Mouse (Mus musculus) liver, embryonic 16.5 days (tissue): ENCODE data around the gene Cyfip1. TPM values are rescaled to one million over a fixed set of nuclear protein-coding genes. Genes with fewer than 3 reads are reported as not detected.
"Not testable (repeated sequence)": the region's sequence is repeated elsewhere in the genome, so short reads cannot be mapped to it uniquely, and the experiment has no call there.

Experiments used
- ATAC-seq: fragments of 200-750 bp; cut with Nextera tagmentation; 2 replicates; pipeline ENCODE4 v1.8.0; 2017; ENCODE audit warnings: low read depth, mild to moderate bottlenecking, moderate number of reproducible peaks, moderate library complexity
- H3K27ac ChIP-seq: fragments of 300-500 bp; sonication (generic); 2 replicates; pipeline ENCODE4 v1.5.1; 2014; ENCODE audit warnings: mild to moderate bottlenecking, low read length
- H3K27me3 ChIP-seq: fragments of 300-500 bp; sonication (generic); 2 replicates; pipeline ENCODE4 v1.6.1; 2014; ENCODE audit warnings: low read depth, low read length, mixed read lengths; ENCODE audit not compliant: control insufficient read depth, insufficient read depth
- H3K36me3 ChIP-seq: fragments of 300-500 bp; sonication (generic); 2 replicates; pipeline ENCODE4 v1.6.1; 2014; ENCODE audit warnings: mild to moderate bottlenecking; ENCODE audit not compliant: control insufficient read depth, insufficient read depth
- H3K4me1 ChIP-seq: fragments of 300-500 bp; sonication (generic); 2 replicates; pipeline ENCODE4 v1.6.1; 2014; ENCODE audit warnings: low read depth, low read length, mixed read lengths; ENCODE audit not compliant: control insufficient read depth
- H3K4me2 ChIP-seq: fragments of 300-500 bp; sonication (generic); 2 replicates; pipeline ENCODE4 v1.6.1; 2014; ENCODE audit warnings: low read depth, low read length, mixed read lengths
- H3K4me3 ChIP-seq: fragments of 300-500 bp; sonication (generic); 2 replicates; pipeline ENCODE4 v1.5.1; 2014; ENCODE audit warnings: low read depth, mild to moderate bottlenecking, low read length
- H3K9ac ChIP-seq: fragments of 300-500 bp; sonication (generic); 2 replicates; pipeline ENCODE4 v1.6.1; 2014; ENCODE audit warnings: low read depth, low read length
- H3K9me3 ChIP-seq: fragments of 300-500 bp; sonication (generic); replicated peaks from 2 replicates; pipeline ENCODE4 v1.6.1; 2016; ENCODE audit warnings: low read length; ENCODE audit not compliant: control insufficient read depth
- WGBS: fragments of 180-500 bp; shearing (Covaris S2); extraction: QIAGEN DNeasy Blood & Tissue Kit; methylation state at CpG from one replicate; pipeline ENCODE4 v1.1.7; 2014; ENCODE audit not compliant: insufficient replicate concordance; 5-methylcytosine and 5-hydroxymethylcytosine counted together
- polyA plus RNA-seq: library from polyadenylated mRNA; unstranded; fragments of >200 nt; fragmentation: Nextera tagmentation; extraction: Ambion mirVana; gene quantifications from 2 replicates; pipeline ENCODE4 v1.2.1, GENCODE M21; 2015

Cyfip1 gene
- polyA plus RNA-seq, 1 experiment from 2014 or later = 17.5 TPM

DNA sequence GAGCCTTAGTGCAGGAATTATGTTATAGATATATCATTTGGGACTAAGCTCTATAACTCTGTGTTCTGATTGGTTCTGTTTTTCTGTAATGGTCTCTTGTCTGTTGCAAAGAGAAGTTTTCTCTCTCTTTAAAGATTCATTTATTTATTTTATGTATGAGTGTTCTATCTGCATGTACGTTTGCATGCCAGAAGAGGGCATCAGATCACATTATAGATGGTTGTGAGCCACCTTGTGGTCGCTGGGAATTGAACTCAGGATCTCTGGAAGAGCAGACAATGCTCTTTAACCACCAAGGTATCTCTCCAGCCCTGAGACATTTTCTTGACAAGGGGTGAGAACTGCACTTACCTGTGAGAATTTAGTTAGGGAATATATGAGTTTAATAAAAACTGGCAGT lies 63.9 kb downstream of the Cyfip1 start:
- Histone ChIP-seq H3K4me2 (no peak overlapping the region), H3K4me3 (no peak overlapping the region), H3K27ac (no peak overlapping the region), H3K36me3 (peaks cover 6% of the 10 kb centered on the region), H3K4me1 (no peaks in the 10 kb centered on the region), H3K9ac (no peak overlapping the region), H3K27me3 (no peaks in the 10 kb centered on the region), H3K9me3 (no peaks in the 10 kb centered on the region)
- WGBS = 63% methylated on average over 2 of the region's 2 CpGs
- no peak for ATAC-seq

DNA sequence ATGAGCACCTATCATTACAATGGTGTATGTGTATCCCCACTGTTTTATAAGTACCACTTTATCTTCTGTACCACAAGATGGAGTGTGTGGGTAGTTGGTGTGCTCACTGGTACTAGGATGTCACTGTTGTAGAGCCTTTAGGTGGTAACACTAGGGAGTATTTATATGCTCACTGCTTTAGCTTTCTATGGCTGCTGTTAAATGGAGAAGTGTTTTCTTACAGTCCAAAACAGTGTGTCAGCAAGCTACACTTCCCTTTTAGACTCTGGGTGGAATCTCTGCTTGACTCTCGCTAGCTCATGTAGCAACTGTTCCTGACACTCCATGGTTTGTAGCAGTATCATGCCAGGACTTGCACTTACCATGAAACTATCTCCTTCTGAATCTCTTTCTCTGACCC lies 68.0 kb downstream of the Cyfip1 start:
- no peak for ATAC-seq
- Histone ChIP-seq H3K4me3 (no peak overlapping the region), H3K9me3 (no peaks in the 10 kb centered on the region), H3K27me3 (no peaks in the 10 kb centered on the region), H3K4me2 (no peak overlapping the region), H3K27ac (no peak overlapping the region), H3K36me3 (peaks cover 6% of the 10 kb centered on the region), H3K9ac (no peak overlapping the region), H3K4me1 (no peaks in the 10 kb centered on the region)
- WGBS = 67% methylated on average over 1 of the region's 1 CpGs

DNA sequence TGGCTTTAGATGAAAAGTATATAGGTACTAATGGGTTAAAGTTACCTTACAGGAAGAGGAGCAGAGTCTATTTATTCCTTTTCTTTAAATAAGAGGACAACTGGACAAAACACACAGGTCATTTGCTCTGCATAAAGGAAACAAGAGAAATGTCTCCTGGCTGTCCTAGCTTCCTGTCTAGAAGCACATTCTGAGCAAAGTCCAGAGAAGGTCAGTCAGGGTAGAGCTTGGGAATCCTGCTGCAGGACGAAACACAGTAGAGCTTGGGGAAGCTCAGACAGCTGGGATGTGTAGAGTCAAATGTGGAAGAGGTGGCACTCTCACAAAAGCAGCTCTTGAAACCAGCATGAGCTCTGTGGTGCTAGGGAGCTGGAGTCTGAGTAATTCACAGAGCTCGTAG lies 68.8 kb downstream of the Cyfip1 start:
- Histone ChIP-seq H3K4me2 (no peak overlapping the region), H3K27me3 (no peaks in the 10 kb centered on the region), H3K4me3 (no peak overlapping the region), H3K27ac (no peak overlapping the region), H3K4me1 (no peaks in the 10 kb centered on the region), H3K36me3 (peaks cover 6% of the 10 kb centered on the region), H3K9ac (no peak overlapping the region), H3K9me3 (no peaks in the 10 kb centered on the region)
- no peak for ATAC-seq
- WGBS = 52% methylated on average over 2 of the region's 2 CpGs

DNA sequence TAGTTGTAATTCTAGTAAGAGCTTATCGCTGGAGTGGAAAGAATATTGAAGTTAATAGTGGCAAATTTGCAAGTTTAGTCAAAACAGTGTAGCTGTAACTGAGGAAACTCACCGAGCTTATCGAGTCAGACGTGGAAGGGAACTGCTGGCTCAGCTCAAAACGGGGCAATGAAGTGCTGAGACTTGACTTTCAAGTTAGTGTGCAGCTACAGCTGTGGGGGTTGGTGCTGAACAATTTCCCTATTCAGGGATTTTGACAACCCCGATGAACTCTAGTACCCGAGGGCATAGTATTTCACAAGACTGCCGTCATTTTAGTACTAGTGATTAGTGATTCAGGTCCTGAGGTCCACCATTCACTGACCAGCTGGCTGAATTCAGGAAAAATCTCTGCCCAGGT lies 69.8 kb downstream of the Cyfip1 start:
- WGBS = 69% methylated on average over 8 of the region's 8 CpGs
- Histone ChIP-seq H3K4me2 (no peak overlapping the region), H3K36me3 (peaks cover 4% of the 10 kb centered on the region), H3K4me3 (no peak overlapping the region), H3K27me3 (no peaks in the 10 kb centered on the region), H3K27ac (no peak overlapping the region), H3K9ac (no peak overlapping the region), H3K9me3 (no peaks in the 10 kb centered on the region), H3K4me1 (no peaks in the 10 kb centered on the region)
- peak; percentile 54 for ATAC-seq

DNA sequence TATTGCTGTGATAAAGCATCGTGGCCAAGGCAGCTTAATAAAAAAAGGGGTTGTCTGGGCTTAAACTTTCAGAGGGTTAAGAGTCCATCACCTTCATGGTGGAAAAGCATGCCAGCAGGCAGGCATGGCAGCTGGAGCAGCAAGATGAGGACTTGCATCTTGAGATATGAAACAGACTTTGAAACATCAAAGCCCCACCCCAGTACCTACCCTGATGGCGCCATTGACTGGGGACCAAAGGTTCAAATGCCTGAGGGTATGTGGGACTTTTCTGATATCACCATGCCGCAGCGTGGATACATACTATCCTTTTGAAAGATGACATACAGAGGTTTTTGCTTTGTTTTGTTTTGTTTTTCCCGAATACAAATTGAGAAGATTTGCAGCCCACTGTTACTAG lies 70.6 kb downstream of the Cyfip1 start:
- H3K27ac ChIP-seq = no peak overlapping the region
- H3K27me3 ChIP-seq = no peaks in the 10 kb centered on the region
- no peak for ATAC-seq
- H3K36me3 ChIP-seq = peaks cover 4% of the 10 kb centered on the region
- no peak overlapping the region for H3K4me2 ChIP-seq
- H3K4me1 ChIP-seq = no peaks in the 10 kb centered on the region
- no peak overlapping the region for H3K4me3 ChIP-seq
- WGBS = 73% methylated on average over 5 of the region's 5 CpGs
- H3K9me3 ChIP-seq = no peaks in the 10 kb centered on the region
- no peak overlapping the region for H3K9ac ChIP-seq

DNA sequence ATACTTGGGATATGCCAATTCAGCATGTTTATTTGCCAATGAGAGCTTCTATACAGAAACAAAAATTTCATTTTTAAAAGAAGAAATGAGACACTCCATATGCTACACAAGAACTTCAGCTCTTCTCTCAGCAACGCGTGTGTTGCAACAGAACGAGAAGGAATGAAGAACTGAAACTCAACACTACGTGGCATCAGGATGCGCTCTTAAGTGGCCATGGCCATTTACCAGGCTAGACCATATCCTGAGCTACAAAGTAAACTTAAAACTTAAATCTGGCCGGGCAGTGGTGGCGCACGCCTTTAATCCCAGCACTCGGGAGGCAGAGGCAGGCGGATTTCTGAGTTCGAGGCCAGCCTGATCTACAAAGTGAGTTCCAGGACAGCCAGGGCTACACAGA lies 76.8 kb downstream of the Cyfip1 start:
- not testable (repeated sequence) for H3K27ac ChIP-seq, H3K27me3 ChIP-seq, H3K4me3 ChIP-seq, H3K4me1 ChIP-seq, H3K4me2 ChIP-seq, H3K9ac ChIP-seq, ATAC-seq, H3K9me3 ChIP-seq, H3K36me3 ChIP-seq
- 75% methylated on average over 11 of the region's 11 CpGs for WGBS

DNA sequence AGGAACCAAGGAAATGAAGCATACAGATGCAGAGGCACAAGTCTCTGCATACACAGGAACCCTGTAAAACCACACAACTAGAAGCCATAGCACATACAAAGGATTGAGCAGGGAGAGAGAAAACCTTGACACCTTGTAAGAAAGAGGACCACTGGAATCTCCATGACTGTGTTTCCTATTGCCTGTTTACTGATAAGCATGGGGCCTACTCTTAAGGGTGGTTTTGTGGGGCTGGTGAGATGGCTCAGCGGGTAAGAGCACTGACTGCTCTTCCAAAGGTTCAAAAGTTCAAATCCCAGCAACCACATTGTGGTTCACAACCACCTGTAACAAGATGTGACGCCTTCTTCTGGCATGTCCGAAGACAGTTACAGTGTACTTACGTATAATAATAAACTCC lies 85.7 kb downstream of the Cyfip1 start:
- H3K9me3 ChIP-seq = no peaks in the 10 kb centered on the region
- H3K27ac ChIP-seq = no peak overlapping the region
- H3K9ac ChIP-seq = no peak overlapping the region
- no peak overlapping the region for H3K4me2 ChIP-seq
- H3K4me1 ChIP-seq = no peaks in the 10 kb centered on the region; the same call in 1 of the 2 replicates
- WGBS = 68% methylated on average over 4 of the region's 4 CpGs
- no peaks in the 10 kb centered on the region for H3K27me3 ChIP-seq
- peaks cover 5% of the 10 kb centered on the region for H3K36me3 ChIP-seq
- no peak for ATAC-seq
- no peak overlapping the region for H3K4me3 ChIP-seq

DNA sequence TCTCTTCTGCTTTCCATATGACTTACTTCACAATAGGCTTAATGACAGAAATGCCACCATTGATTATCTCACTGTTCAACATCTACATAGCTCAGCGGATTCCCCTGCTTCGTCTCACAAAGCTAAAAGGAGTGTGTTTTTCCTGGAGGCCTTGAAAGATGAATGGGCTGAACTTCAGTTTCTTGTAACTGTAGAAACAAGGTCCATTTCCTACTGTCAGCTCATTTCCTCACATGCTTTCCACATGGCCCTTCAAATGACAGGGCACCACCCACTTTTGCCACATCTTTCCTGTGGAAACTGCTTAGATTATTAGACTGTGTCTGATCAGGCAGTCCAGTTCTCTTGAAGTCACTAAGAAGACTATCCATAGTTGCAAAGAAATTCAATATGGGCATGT lies 87.1 kb downstream of the Cyfip1 start:
- no peaks in the 10 kb centered on the region for H3K27me3 ChIP-seq
- no peak for ATAC-seq
- no peaks in the 10 kb centered on the region; the same call in 1 of the 2 replicates for H3K4me1 ChIP-seq
- no peak overlapping the region for H3K4me3 ChIP-seq
- no peak overlapping the region for H3K4me2 ChIP-seq
- peaks cover 5% of the 10 kb centered on the region for H3K36me3 ChIP-seq
- H3K9me3 ChIP-seq = no peaks in the 10 kb centered on the region
- 67% methylated on average over 2 of the region's 2 CpGs for WGBS
- H3K9ac ChIP-seq = no peak overlapping the region
- no peak overlapping the region for H3K27ac ChIP-seq

DNA sequence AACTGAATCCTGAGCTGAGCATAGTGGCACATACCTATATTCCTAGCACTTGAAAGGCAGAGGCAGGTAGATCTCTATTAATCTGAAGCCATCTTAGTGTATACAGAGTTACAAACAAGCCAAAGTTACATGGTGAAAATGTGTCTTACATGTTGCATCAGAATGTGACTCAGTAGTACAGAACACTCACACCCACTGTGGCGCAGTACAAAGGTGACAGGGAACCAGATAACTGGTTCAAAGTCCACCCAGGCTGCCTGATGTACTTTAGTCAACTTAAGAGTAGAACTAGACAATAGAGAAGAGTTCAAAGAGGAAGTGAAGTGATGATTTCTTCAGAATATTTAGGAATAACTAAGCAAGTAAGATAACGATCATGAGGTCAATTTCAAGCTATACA lies 93.5 kb downstream of the Cyfip1 start:
- no peaks in the 10 kb centered on the region for H3K4me1 ChIP-seq
- ATAC-seq = peak; percentile 73
- no peak overlapping the region for H3K4me2 ChIP-seq
- no peaks in the 10 kb centered on the region for H3K27me3 ChIP-seq
- 83% methylated on average over 2 of the region's 2 CpGs for WGBS
- H3K9me3 ChIP-seq = no peaks in the 10 kb centered on the region
- no peak overlapping the region for H3K9ac ChIP-seq
- no peak overlapping the region for H3K27ac ChIP-seq
- peaks cover 3% of the 10 kb centered on the region; the same call in 1 of the 2 replicates for H3K36me3 ChIP-seq
- no peak overlapping the region for H3K4me3 ChIP-seq

DNA sequence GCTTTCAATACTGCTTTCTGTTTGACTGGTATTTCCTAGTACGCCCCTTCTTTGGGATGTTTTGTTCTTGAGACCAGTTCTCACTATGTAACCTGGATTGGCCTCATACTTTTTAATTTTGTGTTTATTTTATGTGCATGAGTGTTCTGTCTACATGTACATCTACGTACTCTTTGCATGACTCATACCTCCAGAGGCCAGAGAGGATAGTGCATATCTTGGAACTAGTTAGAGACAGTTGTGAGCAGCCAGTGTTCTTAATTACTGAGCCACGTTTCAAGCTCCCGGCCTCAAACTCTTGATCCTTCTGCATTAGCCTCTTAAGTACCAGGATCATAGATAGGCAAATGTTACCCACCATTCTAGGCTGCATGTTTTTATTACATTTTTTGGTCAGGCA lies 96.8 kb downstream of the Cyfip1 start:
- H3K4me2 ChIP-seq = no peak overlapping the region
- no peaks in the 10 kb centered on the region for H3K27me3 ChIP-seq
- no peak overlapping the region for H3K27ac ChIP-seq
- no peak overlapping the region for H3K9ac ChIP-seq
- H3K4me1 ChIP-seq = no peaks in the 10 kb centered on the region
- ATAC-seq = no peak
- no peaks in the 10 kb centered on the region for H3K36me3 ChIP-seq
- H3K4me3 ChIP-seq = no peak overlapping the region
- WGBS = 77% methylated on average over 4 of the region's 4 CpGs
- no peaks in the 10 kb centered on the region for H3K9me3 ChIP-seq
